Mouse (Mus musculus): Measurements from ENCODE around the gene Pitx2. TPM values are rescaled to one million over a fixed set of nuclear protein-coding genes. Genes with fewer than 3 reads are reported as not detected.

Gene Pitx2
- polyA plus RNA-seq (2017; shearing (Covaris generic)), result 0.22 TPM

GRCm38 (mm10) chr3:129199609-129200500 lies at the start of gene Pitx2:
Gene Pitx2 (plus strand): TSS chr3:129199878.

Other genes with a start within 250 kb of the Pitx2 start
- not detected for gene Enpep, start 132.8 kb downstream of the Pitx2 start, polyA plus RNA-seq (2017; shearing (Covaris generic))

Measured in naive thymus-derived CD4-positive, alpha-beta T cell, adult 5 months (primary cell).